Mouse (Mus musculus) urinary bladder, postnatal 14 days (tissue): ENCODE measurements around the gene Arpc1b.
"Not testable (repeated sequence)": the region's sequence is repeated elsewhere in the genome, so short reads cannot be mapped to it uniquely, and the experiment has no call there.

Experiments
- DNase-seq: peaks from one replicate; pipeline ENCODE4 v3.0.0; 2021; ENCODE audit warnings: low spot score

The Arpc1b gene

GRCm38 (mm10) chr5:145114071-145114605 is at the start of gene Arpc1b:
Gene Arpc1b (plus strand): TSS chr5:145114215.
- peak; percentile 83 for DNase-seq

GRCm38 (mm10) chr5:145064765-145065340 is 49.2 kb upstream of the Arpc1b start:
- no peak for DNase-seq

- no peak for DNase-seq
Measured at GRCm38 (mm10) chr5:145068863-145069262, 45.2 kb upstream of the Arpc1b start.

GRCm38 (mm10) chr5:145069707-145070106 is 44.3 kb upstream of the Arpc1b start:
- DNase-seq = peak; percentile 77

- no peak for DNase-seq
Measured at GRCm38 (mm10) chr5:145071342-145071741, 42.7 kb upstream of the Arpc1b start.

GRCm38 (mm10) chr5:145075081-145075480 is 38.9 kb upstream of the Arpc1b start:
- DNase-seq = no peak

- peak; percentile 74 for DNase-seq
Measured at GRCm38 (mm10) chr5:145081866-145082613, 32.0 kb upstream of the Arpc1b start.

GRCm38 (mm10) chr5:145083201-145083600 is 30.8 kb upstream of the Arpc1b start:
- not testable (repeated sequence) for DNase-seq

GRCm38 (mm10) chr5:145083632-145084451 is 30.2 kb upstream of the Arpc1b start, which contains the start of the genes Arpc1a and Kpna7:
Gene Arpc1a (plus strand): TSS chr5:145083830.
Gene Kpna7 (minus strand): TSS chr5:145084030.
- DNase-seq = peak; percentile 96

- no peak for DNase-seq
Measured at GRCm38 (mm10) chr5:145084822-145085221, 29.2 kb upstream of the Arpc1b start.

- DNase-seq = no peak
Measured at GRCm38 (mm10) chr5:145088186-145088585, 25.8 kb upstream of the Arpc1b start.

GRCm38 (mm10) chr5:145089878-145090277 is 24.1 kb upstream of the Arpc1b start:
- DNase-seq = no peak

GRCm38 (mm10) chr5:145096195-145096594 is 17.8 kb upstream of the Arpc1b start:
- DNase-seq = no peak

GRCm38 (mm10) chr5:145098340-145098821 is 15.6 kb upstream of the Arpc1b start:
- DNase-seq = no peak

GRCm38 (mm10) chr5:145100960-145101359 is 13.1 kb upstream of the Arpc1b start:
- DNase-seq = no peak

GRCm38 (mm10) chr5:145101451-145101850 is 12.6 kb upstream of the Arpc1b start:
- not testable (repeated sequence) for DNase-seq

GRCm38 (mm10) chr5:145102706-145103105 is 11.3 kb upstream of the Arpc1b start:
- no peak for DNase-seq

- DNase-seq = no peak
Measured at GRCm38 (mm10) chr5:145104328-145104727, 9.7 kb upstream of the Arpc1b start.

GRCm38 (mm10) chr5:145105694-145106275 is 8.2 kb upstream of the Arpc1b start:
- no peak for DNase-seq

GRCm38 (mm10) chr5:145110401-145110800 is 3.6 kb upstream of the Arpc1b start:
- DNase-seq = no peak

GRCm38 (mm10) chr5:145112566-145112965 is 1.4 kb upstream of the Arpc1b start:
- DNase-seq = no peak

- no peak for DNase-seq
Measured at GRCm38 (mm10) chr5:145113416-145113815, 599 bp upstream of the Arpc1b start.
